Mouse (Mus musculus) testis, postnatal 14 days (tissue): ENCODE results near the gene Pkd2l1.

Experiments
- DNase-seq: peaks from one replicate; pipeline ENCODE4 v3.0.0; 2021; ENCODE audit warnings: low spot score

Gene Pkd2l1

DNA sequence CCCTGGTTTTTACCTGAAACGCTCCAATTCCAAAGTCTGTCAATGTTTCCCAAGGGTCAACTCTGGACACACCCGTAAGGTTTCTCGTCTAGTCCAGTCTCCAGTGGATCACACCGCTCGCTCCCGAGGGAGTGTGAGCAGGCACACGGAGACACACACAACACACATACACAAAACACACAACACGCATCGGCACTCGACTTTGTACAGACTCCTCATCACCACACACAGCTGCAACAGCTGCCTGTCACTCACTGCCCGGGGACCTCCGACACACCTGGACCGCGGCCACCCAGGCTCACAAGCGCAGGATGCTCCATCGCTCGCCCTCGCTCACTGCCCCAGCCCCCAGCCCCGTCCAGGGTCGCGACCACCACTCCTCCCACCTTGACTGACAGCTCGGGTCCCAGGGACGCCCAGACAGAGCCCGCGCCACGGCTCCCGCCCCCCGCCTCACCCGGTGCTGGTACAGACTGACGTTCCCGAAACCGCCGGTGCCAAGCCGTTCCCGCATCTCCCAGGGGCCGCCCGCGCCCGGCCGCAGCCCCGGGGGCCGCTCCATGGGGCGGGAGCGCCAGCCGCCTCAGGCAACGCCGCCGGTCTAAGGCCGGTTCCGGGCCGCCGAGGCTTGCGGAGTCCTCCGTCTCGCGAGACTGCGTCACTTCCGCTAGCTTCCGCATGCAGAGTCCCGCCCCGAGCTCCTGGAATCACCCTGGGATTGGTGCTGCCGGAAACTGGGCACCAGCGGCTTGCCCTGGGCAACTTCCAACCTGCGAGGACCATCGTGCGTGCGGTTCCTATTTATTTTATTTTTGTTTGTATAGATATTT is 85.2 kb downstream of the Pkd2l1 start, which contains the start of gene Chuk:
TSS of gene Chuk (minus strand) at position 650 of the 830 bp plus-strand sequence.
- peak; percentile 96 for DNase-seq

DNA sequence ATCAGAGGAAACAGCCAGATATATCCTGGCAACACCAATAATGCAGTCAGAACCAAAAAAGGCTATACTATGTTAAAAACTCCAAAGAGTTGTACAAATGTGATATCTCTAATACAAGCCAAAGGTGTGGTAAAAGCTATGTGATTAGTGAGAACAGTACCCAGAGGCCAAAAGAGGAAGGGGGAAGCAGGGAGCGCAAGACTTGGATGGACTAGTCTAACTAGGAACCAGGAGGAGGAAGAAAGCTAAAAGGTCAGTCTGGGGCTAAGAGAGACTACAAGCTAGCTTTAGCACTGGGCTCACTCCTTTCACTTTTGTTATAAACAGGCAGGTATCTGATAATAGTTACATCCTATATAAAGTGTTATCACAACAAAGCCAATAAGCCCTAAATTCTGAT is 87.8 kb downstream of the Pkd2l1 start:
- no peak for DNase-seq

DNA sequence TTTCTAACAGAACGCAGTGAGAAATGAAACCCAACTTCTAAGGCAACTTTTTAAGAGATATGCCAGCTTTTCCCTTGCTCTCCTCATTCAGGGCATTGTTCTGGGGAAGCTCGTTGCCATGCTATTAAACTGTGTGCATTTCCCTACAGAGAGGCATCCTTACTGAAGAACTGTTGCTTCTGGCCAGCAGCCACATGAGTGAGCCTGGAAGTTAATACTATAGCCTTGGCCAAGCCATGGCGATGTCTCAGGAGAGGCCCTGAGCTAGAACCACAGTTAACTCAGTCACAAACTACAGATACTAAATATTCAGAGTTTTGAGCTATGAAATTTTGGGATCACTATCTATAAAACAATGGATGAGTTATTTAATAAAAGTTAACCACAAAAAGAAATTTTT is 89.2 kb downstream of the Pkd2l1 start:
- DNase-seq = no peak

DNA sequence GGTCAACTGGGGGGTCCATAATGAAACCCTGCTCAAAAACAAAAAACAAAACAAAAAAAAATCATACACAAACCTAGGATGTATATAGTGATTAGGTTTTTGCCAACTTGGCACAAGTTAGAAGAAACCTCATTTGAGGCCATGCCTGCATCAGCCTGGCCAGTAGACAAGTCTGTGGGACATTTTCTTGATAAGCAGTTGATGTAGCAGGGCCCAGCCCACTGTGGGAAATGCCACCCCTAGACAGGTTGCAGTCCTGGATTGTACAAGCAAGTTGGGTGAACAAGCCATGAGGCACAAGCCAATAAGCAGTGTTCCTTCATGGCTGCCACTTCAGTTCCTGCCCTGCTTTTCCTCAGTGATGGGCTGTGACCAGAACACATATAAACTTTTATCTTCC is 91.4 kb downstream of the Pkd2l1 start:
- DNase-seq = no peak
